Mouse (Mus musculus) kidney, embryonic 14.5 days (tissue): Measurements from ENCODE around the gene Atxn3. TPM values are rescaled to one million over a fixed set of nuclear protein-coding genes. Genes with fewer than 3 reads are reported as not detected.

Source experiments
- ATAC-seq: fragments of 200-750 bp; cut with Nextera tagmentation; 2 replicates; pipeline ENCODE4 v1.8.0; 2017; ENCODE audit warnings: moderate number of reproducible peaks, mild to moderate bottlenecking, moderate TSS enrichment, moderate library complexity; ENCODE audit not compliant: low FRiP score, low TSS enrichment
- H3K27ac ChIP-seq: fragments of 300-500 bp; sonication (generic); 2 replicates; pipeline ENCODE4 v1.5.1; 2014; ENCODE audit warnings: low read depth, mild to moderate bottlenecking, low read length, moderate library complexity, mixed read lengths
- H3K27me3 ChIP-seq: fragments of 300-500 bp; sonication (generic); 2 replicates; pipeline ENCODE4 v1.6.1; 2014; ENCODE audit warnings: mild to moderate bottlenecking, low read length; ENCODE audit not compliant: control insufficient read depth, insufficient read depth
- H3K36me3 ChIP-seq: fragments of 300-500 bp; sonication (generic); 2 replicates; pipeline ENCODE4 v1.6.1; 2014; ENCODE audit warnings: low read length, mixed read lengths; ENCODE audit not compliant: control insufficient read depth, insufficient read depth
- H3K4me1 ChIP-seq: fragments of 300-500 bp; sonication (generic); 2 replicates; pipeline ENCODE4 v1.6.1; 2014; ENCODE audit warnings: low read length, mixed read lengths; ENCODE audit not compliant: control insufficient read depth, insufficient read depth
- H3K4me2 ChIP-seq: fragments of 300-500 bp; sonication (generic); replicated peaks from 2 replicates; pipeline ENCODE4 v1.6.1; 2014; ENCODE audit warnings: low read depth, mild to moderate bottlenecking, low read length
- H3K4me3 ChIP-seq: fragments of 300-500 bp; sonication (generic); 2 replicates; pipeline ENCODE4 v1.5.1; 2014; ENCODE audit warnings: mild to moderate bottlenecking, low read length
- H3K9ac ChIP-seq: fragments of 300-500 bp; sonication (generic); 2 replicates; pipeline ENCODE4 v1.6.1; 2014; ENCODE audit warnings: low read depth, mild to moderate bottlenecking, low read length, moderate library complexity
- H3K9me3 ChIP-seq: fragments of 300-500 bp; sonication (generic); 2 replicates; pipeline ENCODE4 v1.6.1; 2016; ENCODE audit warnings: low read length; ENCODE audit not compliant: control insufficient read depth
- WGBS: fragments of 180-500 bp; shearing (Covaris S2); extraction: QIAGEN DNeasy Blood & Tissue Kit; methylation state at CpG from one replicate; pipeline ENCODE4 v1.1.7; 2014; 5-methylcytosine and 5-hydroxymethylcytosine counted together
- polyA plus RNA-seq: library from polyadenylated mRNA; unstranded; fragments of >200 nt; fragmentation: Nextera tagmentation; extraction: Ambion mirVana; gene quantifications from 2 replicates; pipeline ENCODE4 v1.2.1, GENCODE M21; 2014

The Atxn3 gene
- polyA plus RNA-seq, 1 experiment from 2014 or later, result 19.4 TPM

GRCm38 (mm10) chr12:101935223-101935622, 22.8 kb downstream of the Atxn3 start:
- WGBS, result 96% methylated on average over 3 of the region's 3 CpGs
- H3K36me3 ChIP-seq, result peaks cover 45% of the 10 kb centered on the region

GRCm38 (mm10) chr12:101928423-101928822, 29.6 kb downstream of the Atxn3 start:
- ATAC-seq, result no peak
- H3K36me3 ChIP-seq, result peaks cover 65% of the 10 kb centered on the region
- no peak overlapping the region for H3K27ac ChIP-seq
- H3K9me3 ChIP-seq, result no peaks in the 10 kb centered on the region
- H3K27me3 ChIP-seq, result no peaks in the 10 kb centered on the region
- no peaks in the 10 kb centered on the region for H3K4me1 ChIP-seq
- H3K9ac ChIP-seq, result no peak overlapping the region
- 88% methylated on average over 1 of the region's 1 CpGs for WGBS
- no peak overlapping the region for H3K4me2 ChIP-seq
- H3K4me3 ChIP-seq, result no peak overlapping the region

More at GRCm38 (mm10) chr12:101935223-101935622, 22.8 kb downstream of the Atxn3 start:
- H3K9ac ChIP-seq, result no peak overlapping the region
- H3K27ac ChIP-seq, result no peak overlapping the region
- H3K4me1 ChIP-seq, result no peaks in the 10 kb centered on the region
- H3K9me3 ChIP-seq, result no peaks in the 10 kb centered on the region
- ATAC-seq, result no peak
- H3K4me2 ChIP-seq, result no peak overlapping the region
- H3K27me3 ChIP-seq, result no peaks in the 10 kb centered on the region
- H3K4me3 ChIP-seq, result no peak overlapping the region

DNA sequence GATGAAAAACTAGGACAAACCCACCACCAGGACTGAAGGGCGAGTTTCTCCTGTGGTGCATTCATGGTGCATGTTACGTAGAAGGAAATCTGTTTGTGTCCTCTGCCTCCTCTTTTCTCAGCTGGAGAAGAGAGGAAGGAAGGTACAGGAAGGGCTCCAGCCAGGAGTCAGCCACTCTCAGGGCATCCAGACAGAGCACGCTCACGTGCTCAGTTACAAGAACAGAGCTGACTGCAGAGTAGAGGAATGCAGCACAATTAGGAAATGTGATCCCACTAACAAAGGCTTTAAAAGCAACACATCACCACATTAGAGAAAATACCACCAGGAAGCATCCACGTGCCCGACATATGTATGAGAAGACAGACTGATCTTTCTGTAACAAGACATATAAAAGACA, 35.7 kb downstream of the Atxn3 start:
- H3K27me3 ChIP-seq, result no peaks in the 10 kb centered on the region
- no peak overlapping the region for H3K9ac ChIP-seq
- no peak for ATAC-seq
- H3K27ac ChIP-seq, result no peak overlapping the region
- no peaks in the 10 kb centered on the region for H3K9me3 ChIP-seq
- H3K4me3 ChIP-seq, result no peak overlapping the region
- H3K4me1 ChIP-seq, result no peaks in the 10 kb centered on the region
- no peak overlapping the region for H3K4me2 ChIP-seq
- H3K36me3 ChIP-seq, result peaks cover 38% of the 10 kb centered on the region; the same call in 1 of the 2 replicates
- 80% methylated on average over 6 of the region's 6 CpGs for WGBS

DNA sequence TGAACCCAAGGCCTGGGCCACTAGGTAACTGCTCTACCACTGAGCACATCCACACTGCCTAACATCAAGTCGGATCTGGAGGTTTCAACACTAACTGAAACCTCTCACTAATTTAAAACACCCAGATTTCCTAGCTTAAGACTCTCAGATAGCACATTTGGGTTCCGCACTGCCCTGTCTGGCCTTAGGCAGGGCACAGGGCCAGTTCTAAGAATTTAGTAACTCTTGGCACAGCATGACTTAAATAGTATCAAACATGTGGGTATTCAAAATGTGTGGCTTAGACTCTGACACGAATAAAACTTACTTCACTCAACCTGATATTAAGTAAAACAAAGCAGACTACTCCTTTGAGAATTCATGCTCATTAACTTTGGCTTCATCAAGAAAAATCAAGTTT, 38.2 kb downstream of the Atxn3 start:
- Histone ChIP-seq H3K4me3 (no peak overlapping the region), H3K36me3 (peaks cover 23% of the 10 kb centered on the region; the same call in 1 of the 2 replicates)

GRCm38 (mm10) chr12:101917165-101917564, 40.9 kb downstream of the Atxn3 start:
- Histone ChIP-seq H3K9ac (no peak overlapping the region), H3K36me3 (0 out of 2 replicates have a peak, but pooled peaks cover 2% of the 10 kb centered on the region), H3K27me3 (no peaks in the 10 kb centered on the region), H3K4me3 (no peak overlapping the region), H3K4me1 (peaks cover under 1% of the 10 kb centered on the region), H3K27ac (no peak overlapping the region), H3K4me2 (no peak overlapping the region), H3K9me3 (no peaks in the 10 kb centered on the region)
- ATAC-seq, result no peak

More for the DNA sequence above, 38.2 kb downstream of the Atxn3 start:
- no peak overlapping the region for H3K27ac ChIP-seq
- 86% methylated on average over 3 of the region's 3 CpGs for WGBS
- H3K9me3 ChIP-seq, result no peaks in the 10 kb centered on the region
- no peak overlapping the region for H3K9ac ChIP-seq
- no peaks in the 10 kb centered on the region for H3K4me1 ChIP-seq
- no peaks in the 10 kb centered on the region for H3K27me3 ChIP-seq
- ATAC-seq, result no peak
- H3K4me2 ChIP-seq, result no peak overlapping the region

DNA sequence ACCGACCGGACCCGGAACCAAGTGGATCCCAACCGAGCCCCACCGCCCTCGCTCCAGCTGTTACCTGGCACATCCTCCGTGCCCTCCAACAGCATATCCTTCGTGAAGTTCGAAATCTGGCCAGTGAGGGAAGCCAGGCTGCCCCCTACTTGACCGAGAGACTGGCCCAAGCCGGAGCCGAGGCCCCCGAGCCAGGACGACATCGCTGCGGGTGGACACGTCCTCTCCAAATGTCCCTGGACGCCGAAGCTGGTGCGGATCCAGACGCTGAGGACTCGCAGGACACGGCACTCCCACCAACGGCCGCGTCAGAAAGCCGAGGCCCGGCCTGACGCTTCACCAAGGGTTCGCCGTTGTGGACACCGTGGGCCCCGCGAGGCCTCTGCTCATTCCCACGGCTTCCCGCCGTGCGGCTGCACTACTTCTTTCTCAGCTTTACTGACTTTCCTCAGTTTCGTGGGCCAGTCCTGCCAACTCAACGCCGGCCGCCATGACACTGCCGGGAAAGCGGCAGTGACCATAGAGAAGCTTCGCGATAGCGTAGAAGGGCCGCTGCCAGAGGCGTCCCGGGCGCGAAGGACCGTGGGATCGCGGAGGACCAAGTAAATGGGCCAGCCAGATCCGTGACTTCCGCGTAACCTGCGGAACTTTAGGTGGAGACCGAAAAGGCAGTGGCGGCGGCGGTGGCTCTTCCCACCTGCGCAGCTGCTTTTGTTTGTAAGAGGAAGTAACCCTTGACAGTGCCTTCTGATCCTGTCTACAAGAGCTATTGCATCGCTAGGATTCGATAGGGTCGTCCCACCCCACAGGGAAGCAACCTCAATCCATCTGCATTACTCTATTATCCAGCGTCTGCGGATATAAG, 45.2 kb downstream of the Atxn3 start, which contains the start of gene Trip11:
Gene Trip11, minus strand, starts transcription at position 642 of the 865 bp plus-strand sequence.
- under 1% methylated on average over 69 of the region's 69 CpGs for WGBS
- Histone ChIP-seq H3K4me1 (peaks cover 12% of the 10 kb centered on the region), H3K36me3 (peaks cover 9% of the 10 kb centered on the region; the same call in 1 of the 2 replicates), H3K4me3 (peak within 1 kb of the TSS; percentile 63), H3K27me3 (no peaks in the 10 kb centered on the region), H3K9me3 (no peaks in the 10 kb centered on the region), H3K4me2 (peak within 1 kb of the TSS; percentile 53), H3K27ac (peak within 1 kb of the TSS; percentile 84), H3K9ac (peak within 1 kb of the TSS; percentile 86)
- ATAC-seq, result peak; percentile 95

GRCm38 (mm10) chr12:101911346-101911745, 46.7 kb downstream of the Atxn3 start:
- Histone ChIP-seq H3K36me3 (peaks cover 9% of the 10 kb centered on the region; the same call in 1 of the 2 replicates), H3K4me2 (peak overlapping the region; percentile 53; the same call in 1 of the 2 replicates), H3K27ac (no peak overlapping the region), H3K27me3 (no peaks in the 10 kb centered on the region), H3K4me3 (peak overlapping the region; percentile 63; the same call in 1 of the 2 replicates), H3K9me3 (no peaks in the 10 kb centered on the region), H3K4me1 (peaks cover 12% of the 10 kb centered on the region), H3K9ac (no peak overlapping the region)
- ATAC-seq, result no peak
- whole genome bisulfite sequencing, result 95% methylated on average over 3 of the region's 3 CpGs

GRCm38 (mm10) chr12:101910360-101910759, 47.7 kb downstream of the Atxn3 start:
- Histone ChIP-seq H3K36me3 (peaks cover 11% of the 10 kb centered on the region; the same call in 1 of the 2 replicates), H3K27me3 (no peaks in the 10 kb centered on the region), H3K4me3 (no peak overlapping the region), H3K27ac (no peak overlapping the region), H3K9me3 (no peaks in the 10 kb centered on the region), H3K4me2 (no peak overlapping the region), H3K4me1 (peaks cover 12% of the 10 kb centered on the region), H3K9ac (no peak overlapping the region)
- ATAC-seq, result no peak
- 93% methylated on average over 6 of the region's 6 CpGs for WGBS

- H3K4me1 ChIP-seq, result no peaks in the 10 kb centered on the region
- H3K27ac ChIP-seq, result no peak overlapping the region
- no peak overlapping the region for H3K4me2 ChIP-seq
- ATAC-seq, result no peak
- peaks cover 24% of the 10 kb centered on the region; the same call in 1 of the 2 replicates for H3K36me3 ChIP-seq
- no peak overlapping the region for H3K9ac ChIP-seq
- no peak overlapping the region for H3K4me3 ChIP-seq
- 92% methylated on average over 12 of the region's 12 CpGs for WGBS
- no peaks in the 10 kb centered on the region for H3K9me3 ChIP-seq
- H3K27me3 ChIP-seq, result no peaks in the 10 kb centered on the region
Observed at GRCm38 (mm10) chr12:101905817-101906216, 52.2 kb downstream of the Atxn3 start.
